Mouse (Mus musculus): ENCODE measurements around the gene Ift20. TPM values are rescaled to one million over a fixed set of nuclear protein-coding genes. Genes with fewer than 3 reads are reported as not detected.

The Ift20 gene
- 60.0 TPM for polyA plus RNA-seq (2014; fragmentation: Illumina TruSeq; extraction: RNeasy Lipid Tissue Mini Kit (QIAGEN cat#74804); ENCODE audit: low read depth, low replicate concordance)

DNA sequence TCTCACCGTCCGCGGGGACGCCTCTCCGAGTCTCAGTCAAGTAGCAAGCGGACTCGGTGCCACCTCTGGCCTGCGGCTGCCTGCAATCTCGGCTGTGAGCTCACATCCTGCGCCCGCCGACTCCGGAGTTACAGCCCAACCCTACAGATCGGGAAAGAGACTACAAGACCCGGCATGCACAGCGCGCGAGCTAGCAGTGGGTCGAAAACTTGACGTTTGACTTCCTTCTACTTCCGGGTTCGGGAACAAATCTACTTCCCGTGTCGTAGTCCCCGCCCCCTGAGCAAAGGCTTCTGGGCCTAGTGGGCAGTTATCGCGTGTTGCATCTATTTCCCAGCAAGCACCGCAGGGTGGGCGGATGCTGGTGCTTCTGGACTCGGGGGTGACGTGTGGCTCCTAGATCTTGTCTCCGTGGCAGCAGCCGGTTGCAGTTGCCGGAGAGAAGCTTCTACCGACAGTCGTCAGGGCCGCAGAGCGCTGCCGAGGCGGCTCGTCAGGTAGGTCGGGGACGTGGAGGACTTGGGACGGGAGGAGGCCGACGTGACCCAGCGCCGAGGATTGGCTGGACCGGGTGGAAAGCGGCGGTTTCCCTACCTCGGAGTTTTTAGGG is at the start of gene Ift20, which contains the start of gene Tnfaip1:
Gene Ift20, plus strand, starts transcription at position 282 of the 610 bp plus-strand sequence.
Gene Tnfaip1, minus strand, starts transcription at position 253 of the 610 bp plus-strand sequence.

GRCm38 (mm10) chr11:78497544-78498522 is 38.3 kb upstream of the Ift20 start, which contains the start of gene Sarm1:
Sarm1 (minus strand) TSS chr11:78497754.

GRCm38 (mm10) chr11:78499004-78499403 is 37.2 kb upstream of the Ift20 start, which contains the start of gene Vtn:
Vtn (plus strand) TSS chr11:78499091.

GRCm38 (mm10) chr11:78502909-78503650 is 33.1 kb upstream of the Ift20 start, which contains the start of gene Sebox:
Sebox (plus strand) TSS chr11:78503447.

DNA sequence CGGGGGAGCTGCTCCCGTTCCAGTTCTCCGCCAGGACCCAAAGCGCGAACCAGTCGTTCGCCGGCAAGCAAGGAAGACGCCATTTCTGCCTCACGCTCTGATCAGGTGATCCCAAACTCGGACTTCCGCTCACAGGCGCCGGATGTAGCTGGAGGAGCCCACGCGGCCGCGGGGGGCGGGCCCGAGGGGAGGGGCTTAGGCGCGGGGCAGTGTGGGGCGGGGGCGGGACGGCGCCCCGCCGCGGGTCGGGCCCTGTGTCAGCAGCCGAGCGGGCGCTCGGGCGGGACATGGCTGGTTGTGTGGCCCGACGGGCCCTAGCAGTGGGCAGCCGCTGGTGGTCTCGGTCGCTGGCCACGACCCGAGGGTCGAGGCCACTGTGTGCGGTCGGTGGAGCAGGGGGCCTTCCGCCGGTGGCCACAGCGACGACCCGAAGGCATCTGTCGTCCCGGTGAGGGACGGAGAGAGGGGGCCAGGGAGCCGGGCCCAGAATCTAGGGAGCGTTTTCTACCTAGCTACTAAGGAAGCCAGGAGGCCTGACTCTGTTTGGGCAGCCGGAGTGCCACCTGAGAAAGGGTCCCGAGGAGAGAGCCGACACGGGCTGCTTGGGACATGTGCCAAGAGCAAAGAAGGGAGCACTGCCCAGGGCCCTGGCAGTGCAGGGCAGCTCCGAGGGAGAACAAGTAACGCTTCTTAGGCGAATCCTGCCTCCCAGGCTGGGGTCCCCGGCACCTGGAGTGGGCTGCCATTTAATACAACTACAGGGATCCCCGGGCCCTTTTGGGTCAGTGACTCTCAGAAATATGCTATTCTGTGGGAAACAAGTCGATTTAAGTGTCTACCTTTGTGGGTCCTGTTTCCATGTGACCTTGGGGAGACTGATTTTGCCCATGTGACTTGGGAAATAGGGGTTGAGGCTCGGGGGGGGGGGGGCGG is 23.9 kb upstream of the Ift20 start, which contains the start of the genes Tmem199 and Poldip2:
Gene Tmem199, minus strand, starts transcription at position 148 of the 933 bp plus-strand sequence.
Gene Poldip2, plus strand, starts transcription at position 169 of the 933 bp plus-strand sequence.

GRCm38 (mm10) chr11:78550168-78551058 is 14.3 kb downstream of the Ift20 start, which contains the start of gene Tmem97:
Tmem97 (minus strand) TSS chr11:78550777.

Other genes starting within 250 kb of the Ift20 start
- gene BC030499, start 245.5 kb upstream of the Ift20 start, polyA plus RNA-seq (2014; fragmentation: Illumina TruSeq; extraction: RNeasy Lipid Tissue Mini Kit (QIAGEN cat#74804); ENCODE audit: low read depth, low replicate concordance) = 0.45 TPM
- 0.37 TPM for gene Spag5, start 234.8 kb upstream of the Ift20 start, polyA plus RNA-seq (2014; fragmentation: Illumina TruSeq; extraction: RNeasy Lipid Tissue Mini Kit (QIAGEN cat#74804); ENCODE audit: low read depth, low replicate concordance)
- 0.63 TPM for gene Aldoc, start 213.4 kb upstream of the Ift20 start, polyA plus RNA-seq (2014; fragmentation: Illumina TruSeq; extraction: RNeasy Lipid Tissue Mini Kit (QIAGEN cat#74804); ENCODE audit: low read depth, low replicate concordance)
- 23.8 TPM for gene Pigs, start 207.9 kb upstream of the Ift20 start, polyA plus RNA-seq (2014; fragmentation: Illumina TruSeq; extraction: RNeasy Lipid Tissue Mini Kit (QIAGEN cat#74804); ENCODE audit: low read depth, low replicate concordance)
- gene Unc119, start 192.9 kb upstream of the Ift20 start, polyA plus RNA-seq (2014; fragmentation: Illumina TruSeq; extraction: RNeasy Lipid Tissue Mini Kit (QIAGEN cat#74804); ENCODE audit: low read depth, low replicate concordance) = 6.7 TPM
- not detected for gene Foxn1, start 149.8 kb upstream of the Ift20 start, polyA plus RNA-seq (2014; fragmentation: Illumina TruSeq; extraction: RNeasy Lipid Tissue Mini Kit (QIAGEN cat#74804); ENCODE audit: low read depth, low replicate concordance)
- not detected for gene Slc13a2, start 114.1 kb upstream of the Ift20 start, polyA plus RNA-seq (2014; fragmentation: Illumina TruSeq; extraction: RNeasy Lipid Tissue Mini Kit (QIAGEN cat#74804); ENCODE audit: low read depth, low replicate concordance)
- 2.9 TPM for gene Slc46a1, start 70.7 kb upstream of the Ift20 start, polyA plus RNA-seq (2014; fragmentation: Illumina TruSeq; extraction: RNeasy Lipid Tissue Mini Kit (QIAGEN cat#74804); ENCODE audit: low read depth, low replicate concordance)
- 0.18 TPM for gene Sarm1, start 38.6 kb upstream of the Ift20 start, polyA plus RNA-seq (2014; fragmentation: Illumina TruSeq; extraction: RNeasy Lipid Tissue Mini Kit (QIAGEN cat#74804); ENCODE audit: low read depth, low replicate concordance)
- 27.3 TPM for gene Vtn, start 37.3 kb upstream of the Ift20 start, polyA plus RNA-seq (2014; fragmentation: Illumina TruSeq; extraction: RNeasy Lipid Tissue Mini Kit (QIAGEN cat#74804); ENCODE audit: low read depth, low replicate concordance)
- gene Sebox, start 32.9 kb upstream of the Ift20 start, polyA plus RNA-seq (2014; fragmentation: Illumina TruSeq; extraction: RNeasy Lipid Tissue Mini Kit (QIAGEN cat#74804); ENCODE audit: low read depth, low replicate concordance) = not detected
- gene Tmem199, start 24.2 kb upstream of the Ift20 start, polyA plus RNA-seq (2014; fragmentation: Illumina TruSeq; extraction: RNeasy Lipid Tissue Mini Kit (QIAGEN cat#74804); ENCODE audit: low read depth, low replicate concordance) = 18.0 TPM
- gene Poldip2, start 24.2 kb upstream of the Ift20 start, polyA plus RNA-seq (2014; fragmentation: Illumina TruSeq; extraction: RNeasy Lipid Tissue Mini Kit (QIAGEN cat#74804); ENCODE audit: low read depth, low replicate concordance) = 133 TPM
- gene Tnfaip1, start within 50 bp of the Ift20 start, polyA plus RNA-seq (2014; fragmentation: Illumina TruSeq; extraction: RNeasy Lipid Tissue Mini Kit (QIAGEN cat#74804); ENCODE audit: low read depth, low replicate concordance) = 44.0 TPM
- gene Tmem97, start 14.4 kb downstream of the Ift20 start, polyA plus RNA-seq (2014; fragmentation: Illumina TruSeq; extraction: RNeasy Lipid Tissue Mini Kit (QIAGEN cat#74804); ENCODE audit: low read depth, low replicate concordance) = 9.1 TPM
- gene Nlk, start 161.0 kb downstream of the Ift20 start, polyA plus RNA-seq (2014; fragmentation: Illumina TruSeq; extraction: RNeasy Lipid Tissue Mini Kit (QIAGEN cat#74804); ENCODE audit: low read depth, low replicate concordance) = 17.5 TPM
- 27.5 TPM for gene Ccnq, start 215.4 kb downstream of the Ift20 start, polyA plus RNA-seq (2014; fragmentation: Illumina TruSeq; extraction: RNeasy Lipid Tissue Mini Kit (QIAGEN cat#74804); ENCODE audit: low read depth, low replicate concordance)

Measured in heart, adult 10 weeks (tissue).